12 mouse cellular contexts compared by ENCODE assay signal in the genomic region with DNA sequence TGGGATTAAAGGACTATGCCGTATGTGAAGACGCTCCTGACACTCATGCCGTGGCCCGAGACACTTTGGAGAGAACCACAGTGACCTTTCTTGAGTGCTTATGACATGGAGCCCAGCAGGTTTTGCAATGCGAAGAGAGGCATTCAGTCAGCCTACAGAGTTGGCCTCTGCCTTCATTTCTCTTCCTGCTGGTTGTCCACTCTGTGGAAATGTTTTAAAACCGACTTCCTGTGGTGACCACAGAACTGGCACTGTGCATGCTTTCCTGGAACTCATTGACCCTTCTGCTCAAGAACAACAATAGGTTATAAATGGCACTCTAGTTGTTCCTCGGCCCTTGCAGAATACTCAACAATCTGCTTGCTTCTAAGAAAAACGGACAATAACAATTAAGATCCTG.
A peak's percentile ranks its signal among the peaks of the same experiment; 100 is the strongest.
DNase-seq lines count a peak whose midpoint lies in the region; ATAC-seq and TF ChIP-seq lines count a peak whose summit lies in the region.
"Had no signal": no experiment of that assay in that cellular context is flagged by ENCODE, and none has a peak within 500 bp of the region (broad histone marks: within the 10 kb centered on the region; RNA-seq: fewer than 3 reads in every experiment).

No protein-coding gene starts in this region.

- H3K9me3 ChIP-seq in embryonic facial prominence, embryonic 14.5 days (ENCODE audit: control insufficient read depth, low read length), result no peaks in the 10 kb centered on the region
- no peaks in the 10 kb centered on the region for H3K9me3 ChIP-seq in embryonic facial prominence, embryonic 10.5 days
- no peaks in the 10 kb centered on the region for H3K9me3 ChIP-seq in heart, embryonic 15.5 days (replicated peaks)
- H3K9me3 ChIP-seq in lung, postnatal 0 days (ENCODE audit: low read length), result no peaks in the 10 kb centered on the region
- H3K9me3 ChIP-seq: midbrain, embryonic 10.5 days had no signal

- no peak overlapping the region for H3K9ac ChIP-seq in embryonic facial prominence, embryonic 14.5 days (ENCODE audit: low read depth, low read length)
- H3K9ac ChIP-seq in heart, embryonic 15.5 days, result no peak overlapping the region
- H3K9ac ChIP-seq in lung, postnatal 0 days (replicated peaks; ENCODE audit: low read depth), result no peak overlapping the region

- TF ChIP-seq EP300 in lung, postnatal 0 days (IDR thresholded peaks at IDR 0.05), result peak; percentile 97

- no peaks in the 10 kb centered on the region for H3K27me3 ChIP-seq in embryonic facial prominence, embryonic 14.5 days (replicated peaks; ENCODE audit: control insufficient read depth, insufficient read depth, low read length)
- no peaks in the 10 kb centered on the region for H3K27me3 ChIP-seq in embryonic facial prominence, embryonic 10.5 days (replicated peaks; ENCODE audit: low read depth, poor library complexity, severe bottlenecking)
- no peaks in the 10 kb centered on the region for H3K27me3 ChIP-seq in heart, embryonic 15.5 days
- no peaks in the 10 kb centered on the region for H3K27me3 ChIP-seq in lung, postnatal 0 days (replicated peaks; ENCODE audit: insufficient read depth, low read length)

- peaks cover 8% of the 10 kb centered on the region; the same call in 1 of the 2 replicates for H3K4me1 ChIP-seq in embryonic facial prominence, embryonic 14.5 days (ENCODE audit: control insufficient read depth, insufficient read depth, low read length)
- H3K4me1 ChIP-seq in embryonic facial prominence, embryonic 10.5 days, result peaks cover 29% of the 10 kb centered on the region
- peaks cover 56% of the 10 kb centered on the region for H3K4me1 ChIP-seq in heart, embryonic 15.5 days (replicated peaks)
- peaks cover 11% of the 10 kb centered on the region; the same call in 1 of the 2 replicates for H3K4me1 ChIP-seq in lung, postnatal 0 days (ENCODE audit: insufficient read depth, low read depth, low read length)

- TF ChIP-seq CTCF in lung, postnatal 0 days (IDR thresholded peaks at IDR 0.05), result no peak

- H3K36me3 ChIP-seq in embryonic facial prominence, embryonic 14.5 days (ENCODE audit: control insufficient read depth, insufficient read depth, low read length), result no peaks in the 10 kb centered on the region
- H3K36me3 ChIP-seq in embryonic facial prominence, embryonic 10.5 days (replicated peaks), result peaks cover 10% of the 10 kb centered on the region
- H3K36me3 ChIP-seq in heart, embryonic 15.5 days, result no peaks in the 10 kb centered on the region; the same call in 1 of the 2 replicates
- no peaks in the 10 kb centered on the region for H3K36me3 ChIP-seq in lung, postnatal 0 days (ENCODE audit: insufficient read depth, low read length)

- H3K27ac ChIP-seq in embryonic facial prominence, embryonic 14.5 days (replicated peaks; ENCODE audit: low read depth, low read length), result 0 out of 2 replicates have a peak overlapping the region, but pooled peaks have one; percentile 4
- H3K27ac ChIP-seq in embryonic facial prominence, embryonic 10.5 days (replicated peaks), result no peak overlapping the region
- H3K27ac ChIP-seq in heart, embryonic 15.5 days, result peak overlapping the region; percentile 61
- peak overlapping the region; percentile 77 for H3K27ac ChIP-seq in lung, postnatal 0 days (ENCODE audit: low read length)
- H3K27ac ChIP-seq: midbrain, embryonic 10.5 days had no signal

- no peak for ATAC-seq in embryonic facial prominence, embryonic 14.5 days (ENCODE audit: low read depth)
- no peak for ATAC-seq in heart, embryonic 15.5 days (replicated peaks; ENCODE audit: insufficient number of reproducible peaks, insufficient read depth, low FRiP score, low read depth)
- ATAC-seq in lung, postnatal 0 days, result peak; percentile 93
- ATAC-seq in erythroblast, adult 5-6 weeks (replicated peaks; ENCODE audit: low FRiP score, poor library complexity, severe bottlenecking), result no peak

- no peak overlapping the region for H3K4me2 ChIP-seq in embryonic facial prominence, embryonic 14.5 days (ENCODE audit: low read depth, low read length)
- H3K4me2 ChIP-seq in heart, embryonic 15.5 days, result no peak overlapping the region
- no peak overlapping the region for H3K4me2 ChIP-seq in lung, postnatal 0 days (replicated peaks; ENCODE audit: low read depth, low read length)

- DNase-seq in embryonic facial prominence, embryonic 14.5 days (ENCODE audit: low spot score), result no peak
- no peak for DNase-seq in embryonic facial prominence, embryonic 10.5 days (ENCODE audit: low spot score)
- peak; percentile 51 for DNase-seq in Muller cell, postnatal 12 days (ENCODE audit: inconsistent ontology term)
- DNase-seq in lung, postnatal 0 days (ENCODE audit: low spot score), result peak; percentile 92
- DNase-seq in MN1 (ENCODE audit: low spot score), result no peak
- DNase-seq in right cerebral cortex, adult 18-20 months, result no peak
- DNase-seq: cerebellum, postnatal 36 days; layer of hippocampus, adult 9-11 months; thymus, postnatal 4 days had no signal

- 80% methylated on average over 8 of the region's 8 CpGs for WGBS in embryonic facial prominence, embryonic 14.5 days
- WGBS in embryonic facial prominence, embryonic 10.5 days, result 82% methylated on average over 8 of the region's 8 CpGs
- 50% methylated on average over 8 of the region's 8 CpGs for WGBS in heart, embryonic 15.5 days
- 39% methylated on average over 8 of the region's 8 CpGs for WGBS in lung, postnatal 0 days

- no peak overlapping the region for H3K4me3 ChIP-seq in embryonic facial prominence, embryonic 14.5 days (ENCODE audit: low read depth, low read length)
- H3K4me3 ChIP-seq in embryonic facial prominence, embryonic 10.5 days, result no peak overlapping the region
- H3K4me3 ChIP-seq in heart, embryonic 15.5 days, result no peak overlapping the region
- H3K4me3 ChIP-seq in lung, postnatal 0 days (ENCODE audit: low read depth, low read length), result no peak overlapping the region
- H3K4me3 ChIP-seq: midbrain, embryonic 10.5 days had no signal

Comparison
In these comparisons a context has a peak if more than half of its experiments do, and no peak if none do; other contexts are left out.
1. DNase-seq: peak in Muller cell, postnatal 12 days (single experiment) and lung, postnatal 0 days (single experiment); none in embryonic facial prominence, embryonic 14.5 days (single experiment), embryonic facial prominence, embryonic 10.5 days (single experiment), MN1 (single experiment) and right cerebral cortex, adult 18-20 months (single experiment).